Mouse (Mus musculus): Measurements from ENCODE around the gene Tmem243.

Gene Tmem243

DNA sequence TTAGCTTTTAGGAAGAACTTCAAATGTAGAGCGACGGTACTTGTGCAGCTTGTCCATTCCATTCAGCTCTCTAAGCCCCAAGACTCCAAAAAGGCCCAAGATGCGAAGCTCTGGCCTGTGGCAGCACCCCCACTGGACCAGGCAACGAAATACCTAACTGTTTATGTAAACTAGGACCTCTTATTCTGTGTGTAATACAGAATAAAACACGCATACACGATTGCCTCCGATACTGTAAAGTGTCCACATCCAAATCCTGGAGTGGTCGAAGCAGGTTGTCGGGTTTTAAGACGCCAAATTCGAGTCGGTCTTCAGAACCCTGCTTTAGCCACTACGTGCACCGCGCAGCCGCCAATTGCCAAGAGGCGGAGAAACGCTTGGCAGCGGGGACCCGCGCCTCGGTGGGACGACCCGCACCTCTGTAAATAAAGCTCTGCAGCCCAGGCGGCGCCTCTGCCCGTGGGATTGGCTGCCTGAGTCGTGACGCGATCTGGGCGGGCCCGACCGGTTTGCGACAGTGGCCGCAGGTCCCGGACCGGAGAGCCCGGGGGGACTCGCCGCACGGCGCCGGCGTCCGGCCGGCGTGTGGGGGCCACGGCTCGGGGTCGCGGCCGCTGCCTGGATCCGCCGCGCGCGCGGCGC is at the start of gene Tmem243:
Tmem243 (plus strand) TSS at position 462 of the 642 bp plus-strand sequence.
- DNase-seq (ENCODE audit: low spot score): peak; percentile 92

- peak; percentile 79 for DNase-seq (ENCODE audit: low spot score)
These were observed 44.3 kb upstream of the Tmem243 start for GRCm38 (mm10) chr5:9056020-9056660.

DNA sequence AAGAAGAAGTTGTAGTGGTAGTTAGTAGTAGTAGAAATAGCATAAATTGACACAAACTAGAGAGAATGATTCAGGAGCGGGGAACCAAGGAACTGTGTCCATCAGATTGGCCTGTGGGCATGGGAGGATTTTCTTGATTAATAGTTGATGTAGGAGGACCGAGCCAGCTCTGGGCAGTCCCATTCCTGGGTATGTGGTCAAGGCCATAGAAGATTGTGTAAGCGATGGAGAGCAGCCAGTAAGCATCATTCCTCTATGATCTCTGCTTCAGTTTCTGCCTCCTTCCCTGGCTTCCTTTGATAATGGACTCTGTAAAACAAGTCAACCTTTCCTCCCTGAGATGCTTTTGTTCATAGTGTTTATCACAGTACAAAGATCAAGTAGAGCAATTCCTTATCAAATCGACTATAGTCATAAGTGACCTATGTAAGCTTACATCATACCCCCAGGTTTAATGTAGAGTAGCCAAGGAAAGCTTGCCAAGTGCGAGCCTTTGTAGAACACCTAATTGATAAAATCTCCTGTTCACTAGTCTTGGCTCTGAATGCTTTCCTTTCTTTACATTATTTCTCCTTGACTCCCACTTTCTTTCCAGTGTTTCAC is 43.1 kb upstream of the Tmem243 start:
- DNase-seq (ENCODE audit: low spot score): no peak

DNA sequence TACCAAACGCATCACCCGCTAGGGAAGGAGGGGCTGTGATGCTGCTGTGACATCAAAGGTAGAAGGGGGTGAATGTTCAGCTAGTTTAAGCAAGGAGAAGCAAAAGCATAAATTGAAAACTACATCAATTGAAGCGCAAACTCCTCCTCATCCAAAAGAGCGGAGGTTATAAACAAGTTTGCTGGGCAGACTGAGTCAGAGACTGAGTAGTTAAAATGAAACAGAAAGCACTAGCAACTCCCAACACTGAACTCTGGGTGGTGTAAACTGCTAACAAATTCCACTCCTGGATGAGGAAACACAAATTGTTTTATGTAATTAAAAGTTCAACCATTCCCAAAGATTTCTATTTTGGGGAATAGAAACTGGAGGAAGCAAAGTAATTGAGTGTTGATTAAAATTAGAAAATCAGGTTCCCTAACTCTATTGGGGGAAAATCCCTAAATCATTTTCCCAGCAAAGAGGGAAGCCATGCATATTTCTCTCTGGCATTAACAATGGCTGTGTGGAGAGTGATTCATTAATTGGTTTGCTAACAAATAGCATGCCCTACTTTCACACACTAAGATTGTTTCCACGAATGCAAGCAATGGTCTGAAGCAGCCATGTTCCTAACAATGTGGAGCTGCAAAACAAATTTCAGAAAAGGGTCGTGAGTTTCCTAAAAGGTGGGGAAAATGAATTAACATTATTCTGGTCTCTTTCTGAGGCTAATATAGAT is 41.0 kb upstream of the Tmem243 start:
- no peak for DNase-seq (ENCODE audit: low spot score)

- DNase-seq (ENCODE audit: low spot score): no peak
These were observed 40.2 kb upstream of the Tmem243 start for GRCm38 (mm10) chr5:9060228-9060627.

DNA sequence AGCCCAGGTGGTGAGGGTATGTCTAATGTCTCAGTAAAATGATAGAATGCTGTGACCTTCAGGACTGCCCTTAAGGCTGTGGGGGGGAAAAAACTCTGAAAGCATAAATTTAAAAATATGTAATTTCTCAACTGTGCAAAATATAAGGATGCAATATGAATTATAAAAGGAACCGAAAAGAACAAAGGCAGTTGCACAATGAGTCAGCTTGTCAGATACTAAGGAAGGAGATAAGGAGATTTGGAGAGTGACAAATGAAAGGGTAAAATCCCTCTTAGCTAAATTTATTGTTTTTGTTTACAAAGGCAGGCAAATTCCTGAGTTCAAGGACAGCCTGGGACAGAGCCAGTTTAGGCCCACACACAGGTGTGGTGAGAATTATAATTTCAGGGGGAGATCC is 36.3 kb upstream of the Tmem243 start:
- no peak for DNase-seq (ENCODE audit: low spot score)

DNA sequence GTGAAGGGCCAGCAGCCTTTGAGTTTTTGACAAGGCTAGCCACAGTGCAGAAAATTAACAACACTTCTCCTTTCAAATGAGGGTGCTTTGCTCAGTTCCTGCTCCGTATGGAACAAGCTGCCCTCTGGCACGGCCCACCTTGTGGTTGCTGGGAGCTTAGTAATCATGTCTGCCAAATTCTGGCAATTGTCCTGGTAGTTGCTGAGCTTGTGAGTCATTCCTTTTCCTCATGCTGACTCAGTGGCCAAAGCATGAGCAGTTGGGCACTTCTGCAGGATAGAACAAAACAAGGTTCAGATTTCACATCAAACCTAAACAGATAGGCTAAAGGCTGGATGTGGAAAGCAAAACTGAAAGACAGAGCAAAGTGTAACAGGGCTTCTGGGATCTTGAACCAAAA is 31.6 kb upstream of the Tmem243 start:
- DNase-seq (ENCODE audit: low spot score): peak; percentile 85

- peak; percentile 50 for DNase-seq (ENCODE audit: low spot score)
These were observed 30.8 kb upstream of the Tmem243 start for GRCm38 (mm10) chr5:9069599-9070209.

DNA sequence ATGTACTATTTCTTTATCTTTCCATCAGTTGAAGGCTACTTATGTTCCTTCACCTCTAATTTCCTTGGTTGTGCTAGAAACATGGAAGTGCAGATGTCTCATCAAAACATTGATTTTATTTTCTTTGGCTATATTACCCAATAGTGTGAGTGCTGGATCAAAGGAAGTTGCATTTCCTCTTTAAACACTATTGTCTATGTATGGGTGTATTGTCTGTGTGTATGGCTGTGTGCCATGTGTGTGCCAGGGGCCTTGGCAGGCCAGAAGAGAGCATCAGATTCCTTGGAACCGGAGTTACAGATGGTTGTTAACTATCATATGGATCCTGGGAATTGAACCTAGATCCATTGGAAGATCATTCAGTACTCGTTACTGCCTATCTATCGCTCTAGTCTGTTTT is 29.1 kb upstream of the Tmem243 start:
- DNase-seq (ENCODE audit: low spot score): no peak

DNA sequence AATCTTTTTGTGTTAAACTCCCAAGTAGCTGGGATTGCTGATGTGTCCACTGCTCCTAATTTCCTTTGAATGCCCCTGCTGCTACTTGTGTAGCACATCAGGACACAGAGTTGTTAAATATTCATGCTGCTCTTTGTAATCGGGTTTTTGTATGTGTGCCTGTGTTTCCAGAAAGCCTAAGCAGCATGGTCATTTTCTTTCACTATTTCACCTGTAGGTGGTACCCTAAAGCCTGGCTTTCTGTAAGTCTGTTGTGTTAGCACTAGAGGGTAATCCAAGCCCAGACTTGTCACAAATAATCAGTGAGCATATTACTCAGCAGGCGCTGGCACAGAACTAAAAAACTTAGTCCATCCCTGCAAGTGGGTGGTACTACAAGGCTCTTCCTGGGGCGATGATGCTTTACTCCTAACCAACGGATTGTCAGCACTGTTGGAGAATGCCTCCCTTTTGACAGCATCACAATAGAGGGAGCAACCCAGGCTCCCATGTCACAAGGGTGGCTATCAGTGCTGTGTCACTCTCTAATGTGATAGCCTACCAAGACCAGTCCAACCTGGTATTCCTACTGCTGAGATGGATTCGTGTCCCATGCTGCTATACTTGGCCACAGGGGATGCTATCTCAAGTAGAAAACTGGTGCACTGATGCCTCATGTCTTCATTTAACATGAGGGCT is 27.2 kb upstream of the Tmem243 start:
- DNase-seq (ENCODE audit: low spot score): peak; percentile 38

DNA sequence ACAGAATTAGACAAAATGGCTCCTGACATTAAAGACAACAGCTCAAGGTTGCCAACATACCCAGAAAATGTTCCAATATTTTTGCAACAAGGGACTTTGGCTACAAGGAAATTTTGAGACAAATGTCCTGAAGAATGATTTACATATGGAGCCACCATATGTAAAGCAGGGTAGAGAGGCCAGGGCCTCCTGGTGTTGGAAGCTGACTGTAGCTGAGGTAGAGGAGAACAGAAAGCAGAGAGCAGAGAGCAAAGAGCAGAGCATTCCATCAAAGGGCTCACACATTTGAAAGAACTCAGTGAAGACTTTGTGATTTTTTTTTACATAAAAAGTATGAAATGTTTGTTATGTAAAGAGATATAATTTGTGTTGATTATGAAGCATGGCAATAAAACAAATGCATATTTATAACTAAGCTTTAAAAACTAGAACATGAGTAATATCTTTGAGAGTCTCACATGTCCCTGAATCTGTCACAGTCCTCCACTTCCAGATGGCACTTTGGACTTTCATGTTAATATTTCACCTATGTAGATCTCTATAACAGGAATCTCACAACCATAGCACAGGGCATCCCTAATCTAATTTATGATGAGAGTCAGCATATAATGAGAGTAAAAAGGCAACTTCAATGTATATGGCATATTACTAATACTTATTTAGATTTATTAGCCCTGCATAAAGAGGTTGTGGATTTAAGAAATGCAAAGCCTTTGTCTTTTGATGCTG is 20.5 kb upstream of the Tmem243 start:
- no peak for DNase-seq (ENCODE audit: low spot score)

DNA sequence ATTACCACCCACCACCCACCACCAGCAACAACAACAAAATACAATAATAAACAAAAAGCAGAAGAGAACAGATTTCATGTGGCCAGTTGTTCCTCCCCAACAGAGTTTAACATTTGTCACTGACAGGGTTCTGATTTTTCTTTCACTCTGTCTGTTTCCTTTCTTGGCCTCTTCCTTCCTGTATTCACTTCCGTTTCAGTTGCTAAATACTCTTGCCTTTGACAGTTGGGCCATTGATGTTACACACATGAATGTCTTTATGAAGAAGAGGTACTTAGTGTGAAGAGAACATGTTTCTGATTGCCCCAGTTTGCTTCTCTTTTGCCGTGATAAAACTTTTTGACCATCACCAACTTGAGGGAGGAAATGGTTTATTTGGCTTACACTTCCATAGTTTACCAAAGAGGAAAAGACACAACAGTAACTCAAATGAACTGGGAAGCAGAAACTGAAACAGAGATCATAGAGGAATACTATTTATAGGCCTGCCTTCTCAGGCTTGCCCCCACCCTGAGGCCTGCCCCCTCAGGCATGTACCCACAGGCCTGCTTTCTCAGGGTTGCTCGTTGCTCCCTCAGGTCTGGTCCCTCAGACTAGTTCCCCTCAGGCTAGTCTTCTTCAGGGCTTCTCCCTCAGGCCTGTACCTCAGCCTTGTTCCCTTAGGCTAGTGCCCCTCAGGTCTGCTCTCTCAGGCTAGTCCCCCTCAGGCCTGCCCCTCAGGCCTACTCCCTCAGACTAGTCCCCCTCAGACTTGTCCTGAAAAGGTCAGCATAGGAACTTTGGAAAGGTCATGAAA is 13.3 kb upstream of the Tmem243 start:
- no peak for DNase-seq (ENCODE audit: low spot score)

DNA sequence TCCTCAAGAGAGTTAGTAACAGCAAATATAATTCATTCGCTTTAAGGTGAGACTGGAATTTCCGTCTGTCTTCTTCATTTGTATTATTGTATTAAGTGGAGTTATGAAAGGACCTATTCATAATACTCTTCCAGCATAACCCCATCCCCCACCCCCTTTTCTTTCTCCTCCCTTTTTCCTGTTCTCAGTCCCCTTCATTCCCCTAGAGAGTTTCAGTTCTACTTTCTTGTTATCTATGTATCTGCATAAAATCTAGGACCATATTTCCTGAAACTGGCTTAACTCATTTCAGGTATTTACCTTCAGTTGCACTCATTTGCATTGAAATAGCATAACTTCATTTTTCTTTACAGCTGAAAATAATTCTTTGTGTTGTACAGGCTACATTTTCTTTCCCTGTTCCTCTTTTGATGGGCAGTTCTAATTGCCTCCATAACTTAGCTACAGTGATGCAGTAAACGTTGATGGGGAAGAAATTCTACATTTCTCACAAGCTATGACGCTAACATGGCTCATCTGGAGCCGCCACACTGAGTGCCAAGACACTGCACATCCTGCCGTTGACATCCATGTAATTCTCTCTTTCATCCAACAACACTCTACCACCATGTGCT is 9.9 kb upstream of the Tmem243 start:
- DNase-seq (ENCODE audit: low spot score): no peak

GRCm38 (mm10) chr5:9092716-9093115 is 7.8 kb upstream of the Tmem243 start:
- DNase-seq (ENCODE audit: low spot score): no peak

GRCm38 (mm10) chr5:9093490-9093889 is 7.0 kb upstream of the Tmem243 start:
- DNase-seq (ENCODE audit: low spot score): no peak

- peak; percentile 55 for DNase-seq (ENCODE audit: low spot score)
These were observed 657 bp downstream of the Tmem243 start for GRCm38 (mm10) chr5:9100849-9101801.

DNA sequence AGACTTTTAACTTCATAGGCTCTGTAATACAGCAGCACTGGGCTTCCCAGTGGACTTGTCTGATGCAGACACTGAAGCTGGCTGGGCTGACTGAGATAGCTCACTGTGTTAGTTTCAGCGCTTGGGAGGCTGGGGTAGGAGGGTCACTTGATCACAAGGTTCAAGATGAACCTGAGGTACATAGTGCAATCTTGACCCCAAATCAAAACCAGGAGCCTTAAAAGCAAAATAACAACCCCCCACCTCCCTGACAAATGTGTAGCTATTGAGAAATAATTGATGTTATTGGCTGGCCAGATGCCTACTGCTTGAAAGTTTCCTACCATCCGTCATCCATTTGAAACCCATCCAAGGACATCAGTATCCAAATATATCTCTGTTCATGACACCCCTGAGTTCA is 2.2 kb downstream of the Tmem243 start:
- no peak for DNase-seq (ENCODE audit: low spot score)

DNA sequence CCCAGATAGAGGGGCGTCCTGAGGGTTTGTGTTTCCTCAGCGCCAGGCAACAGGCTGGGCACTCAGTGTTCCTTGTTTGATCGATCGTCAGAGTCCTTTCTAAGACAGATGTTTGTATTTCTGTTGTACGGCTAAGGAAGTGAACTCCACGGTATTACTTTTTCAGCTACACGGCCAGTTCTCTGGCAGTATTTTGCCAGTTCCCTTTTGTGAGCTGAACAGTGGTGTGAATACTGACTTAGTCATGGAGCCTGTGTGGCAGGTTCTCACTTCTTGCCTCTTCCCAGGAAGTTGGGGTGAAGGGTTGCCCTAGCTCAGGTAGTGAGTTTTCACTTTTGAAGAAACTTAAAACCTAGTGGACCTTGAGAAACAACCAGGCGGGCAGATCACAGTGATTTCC is 3.5 kb downstream of the Tmem243 start:
- DNase-seq (ENCODE audit: low spot score): no peak

DNA sequence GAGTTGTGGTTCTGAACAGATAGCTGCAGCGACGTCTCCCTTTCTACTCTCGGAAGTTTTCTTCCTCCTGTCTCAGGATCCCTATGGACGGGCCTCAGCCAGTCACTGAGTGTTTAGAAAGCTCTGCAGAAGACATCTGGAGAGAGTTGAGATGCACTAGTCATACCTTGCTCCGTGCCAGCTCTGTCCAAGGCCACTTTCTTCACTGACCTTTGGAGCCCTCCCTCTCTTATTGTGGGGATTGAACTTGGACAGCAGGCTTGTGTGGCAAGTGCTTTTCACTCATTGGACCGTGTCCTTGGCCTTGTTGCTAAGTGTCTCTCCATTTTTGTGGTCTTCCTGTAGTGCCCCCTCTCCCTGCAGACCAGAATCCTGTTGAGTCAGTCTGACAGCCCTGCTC is 6.3 kb downstream of the Tmem243 start:
- no peak for DNase-seq (ENCODE audit: low spot score)
